Mouse (Mus musculus) liver, adult 2 months (tissue): ENCODE measurements around the gene 6430550D23Rik. TPM values are rescaled to one million over a fixed set of nuclear protein-coding genes. Genes with fewer than 3 reads are reported as not detected.

ENCODE experiments used
- DNase-seq: peaks from one replicate; pipeline ENCODE4 v3.0.0-alpha.2; 2011; ENCODE audit warnings: low read depth, low spot score; ENCODE audit errors: extremely low read depth
- H3K27ac ChIP-seq: fragments of 200-500 bp; replicated peaks from 2 replicates; pipeline ENCODE4 v1.5.1; 2012; ENCODE audit warnings: low read depth, mild to moderate bottlenecking, control low read depth, inconsistent platforms, low read length; ENCODE audit not compliant: insufficient read depth
- H3K27me3 ChIP-seq: fragments of 200-500 bp; 2 replicates; pipeline ENCODE4 v1.6.1; 2012; ENCODE audit warnings: mild to moderate bottlenecking, moderate library complexity, low read length, inconsistent platforms; ENCODE audit not compliant: control insufficient read depth, insufficient read depth
- H3K36me3 ChIP-seq: fragments of 200-500 bp; 2 replicates; pipeline ENCODE4 v1.6.1; 2012; ENCODE audit warnings: low read length, inconsistent platforms; ENCODE audit not compliant: control insufficient read depth, insufficient read depth
- H3K4me1 ChIP-seq: fragments of 200-500 bp; 2 replicates; pipeline ENCODE4 v1.6.1; 2011; ENCODE audit warnings: low read length; ENCODE audit not compliant: control insufficient read depth, insufficient read depth
- H3K4me3 ChIP-seq: fragments of 200-500 bp; 2 replicates; pipeline ENCODE4 v1.5.1; 2011; ENCODE audit warnings: low read depth, mild to moderate bottlenecking, control low read depth, low read length, moderate library complexity; ENCODE audit not compliant: insufficient read depth
- H3K79me2 ChIP-seq: fragments of 200-500 bp; 2 replicates; pipeline ENCODE4 v1.6.1; 2012; ENCODE audit warnings: inconsistent platforms, mild to moderate bottlenecking, low read length, moderate library complexity; ENCODE audit not compliant: control insufficient read depth, insufficient read depth
- H3K9ac ChIP-seq: fragments of 200-500 bp; 2 replicates; pipeline ENCODE4 v1.6.1; 2012; ENCODE audit warnings: low read depth, mild to moderate bottlenecking, control low read depth, inconsistent platforms, low read length
- CTCF ChIP-seq: fragments of 200-500 bp; IDR thresholded peaks from 2 replicates; pipeline ENCODE4 v1.5.1; 2011; ENCODE audit warnings: low read depth, low read length, control low read depth
- POLR2A ChIP-seq: fragments of 200-500 bp; IDR thresholded peaks from 2 replicates; pipeline ENCODE4 v1.6.1; 2011; ENCODE audit warnings: low read length, control low read depth; ENCODE audit not compliant: insufficient read depth; ENCODE audit errors: extremely low read depth
- WGBS: fragments of 180-500 bp; shearing (Covaris S2); methylation state at CpG from one replicate; pipeline ENCODE4 v1.1.7; 2018; 5-methylcytosine and 5-hydroxymethylcytosine counted together
- polyA plus RNA-seq: library from polyadenylated mRNA; depleted of rRNA; stranded (reverse); fragments of >200 nt; gene quantifications from 2 replicates; pipeline ENCODE4 v1.2.3, GENCODE M21; 2012
- total RNA-seq: library from RNA; depleted of rRNA; stranded (reverse); fragments of >200 nt; gene quantifications from 2 replicates; pipeline ENCODE4 v1.2.3, GENCODE M21; 2014

The 6430550D23Rik gene
- total and polyA plus RNA-seq, 2 experiments: 3.5 to 3.9 TPM

DNA sequence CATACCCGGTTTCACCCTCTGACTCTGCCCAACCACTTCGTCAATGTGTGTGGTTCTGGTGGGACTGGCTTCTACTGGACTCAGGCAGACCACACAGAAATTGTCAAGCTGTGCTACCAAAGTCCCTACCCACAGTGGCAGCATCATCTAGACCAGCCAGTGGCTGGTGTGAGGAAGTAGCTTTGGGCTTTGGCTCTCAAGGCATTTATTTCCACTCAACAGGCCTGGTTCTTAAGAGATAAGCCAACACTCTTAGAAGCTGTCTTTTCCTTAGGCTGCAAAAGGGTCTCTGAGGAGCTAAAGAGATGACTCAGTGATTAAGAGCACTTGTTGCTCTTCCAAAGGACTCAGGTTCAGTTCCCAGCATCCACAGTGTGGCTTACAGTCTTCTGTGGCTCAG is 14.0 kb upstream of the 6430550D23Rik start:
- Histone ChIP-seq H3K4me3 (no peak overlapping the region), H3K27me3 (no peaks in the 10 kb centered on the region), H3K9ac (no peak overlapping the region), H3K4me1 (no peaks in the 10 kb centered on the region), H3K27ac (no peak overlapping the region), H3K79me2 (no peaks in the 10 kb centered on the region), H3K36me3 (peaks cover 2% of the 10 kb centered on the region; the same call in 1 of the 2 replicates)
- TF ChIP-seq CTCF: no peak
- no peak for TF ChIP-seq POLR2A
- 80% methylated on average over 2 of the region's 2 CpGs for WGBS
- no peak for DNase-seq

DNA sequence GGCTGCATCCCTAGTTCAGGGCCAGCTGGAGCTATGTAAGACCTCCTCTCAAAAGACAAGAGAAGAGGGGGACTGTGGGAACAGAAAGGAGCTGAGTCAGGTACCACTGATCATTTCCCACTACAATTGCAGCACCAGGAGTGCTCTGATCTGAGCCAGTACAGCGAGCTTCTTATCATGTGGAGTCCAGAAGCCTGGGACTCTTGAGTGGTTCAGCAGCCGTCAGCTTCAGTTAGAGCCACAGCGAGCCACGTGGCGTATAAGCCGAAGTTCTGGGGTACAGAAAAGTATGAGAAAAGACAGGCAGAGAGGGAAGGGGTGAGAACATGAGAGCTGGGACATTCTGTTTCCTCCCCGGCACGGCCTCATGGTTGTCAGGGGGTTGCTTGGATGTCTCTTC is 13.4 kb upstream of the 6430550D23Rik start:
- 92% methylated on average over 8 of the region's 8 CpGs for WGBS

DNA sequence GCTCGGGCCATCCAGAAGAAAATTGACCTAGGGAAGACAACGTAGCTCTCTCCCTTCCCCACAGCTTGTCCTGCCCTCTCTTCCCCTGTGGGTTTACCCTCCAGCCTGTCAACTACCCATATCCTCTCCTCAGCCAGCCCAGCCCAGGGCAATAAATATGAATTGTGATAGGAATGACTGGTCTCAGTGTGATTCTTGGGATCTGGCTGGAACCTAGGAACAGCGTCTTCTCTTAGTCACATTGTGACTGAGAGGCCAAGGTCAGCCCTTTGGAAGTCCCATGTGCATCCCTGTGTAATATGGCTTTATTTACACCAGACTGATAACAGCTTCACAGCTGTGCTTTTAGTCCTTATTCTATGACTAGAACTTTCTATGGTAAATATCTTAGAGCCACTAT is 10.3 kb upstream of the 6430550D23Rik start:
- no peaks in the 10 kb centered on the region for H3K79me2 ChIP-seq
- no peaks in the 10 kb centered on the region for H3K4me1 ChIP-seq
- H3K36me3 ChIP-seq: peaks cover 15% of the 10 kb centered on the region; the same call in 1 of the 2 replicates
- no peak overlapping the region for H3K9ac ChIP-seq
- H3K4me3 ChIP-seq: no peak overlapping the region
- H3K27me3 ChIP-seq: no peaks in the 10 kb centered on the region
- 80% methylated on average over 3 of the region's 3 CpGs for WGBS
- no peak for DNase-seq
- H3K27ac ChIP-seq: no peak overlapping the region
- no peak for TF ChIP-seq POLR2A
- no peak for TF ChIP-seq CTCF

More for the DNA sequence above, 13.4 kb upstream of the 6430550D23Rik start:
- Histone ChIP-seq H3K79me2 (no peaks in the 10 kb centered on the region), H3K4me3 (no peak overlapping the region), H3K27me3 (no peaks in the 10 kb centered on the region), H3K9ac (no peak overlapping the region), H3K4me1 (no peaks in the 10 kb centered on the region), H3K27ac (no peak overlapping the region), H3K36me3 (peaks cover 3% of the 10 kb centered on the region; the same call in 1 of the 2 replicates)
- no peak for DNase-seq
- no peak for TF ChIP-seq CTCF
- TF ChIP-seq POLR2A: no peak

DNA sequence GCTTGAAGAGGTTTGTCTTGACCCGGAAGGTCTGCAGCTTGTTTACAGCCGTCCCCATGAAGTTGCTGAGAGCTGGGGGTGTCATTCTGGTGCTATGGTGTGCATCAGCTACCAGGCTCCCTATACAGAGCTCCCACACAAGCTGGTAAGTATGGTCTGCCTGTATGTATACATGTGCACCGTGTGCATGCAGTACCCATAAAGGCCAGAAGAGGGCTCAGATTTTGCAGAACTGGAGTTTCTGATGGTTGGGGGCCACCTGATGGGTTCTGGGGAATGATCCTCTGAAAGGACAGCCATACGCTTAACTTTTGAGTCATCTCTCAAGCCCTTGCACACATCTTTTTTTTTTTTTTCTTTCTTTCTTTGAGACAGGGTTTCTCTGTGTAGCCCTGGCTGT is 2.4 kb downstream of the 6430550D23Rik start:
- TF ChIP-seq CTCF (0 out of 2 replicates have a peak, but pooled peaks have one; percentile 5), POLR2A (no peak)
- H3K4me3 ChIP-seq: no peak overlapping the region
- no peak overlapping the region for H3K9ac ChIP-seq
- no peaks in the 10 kb centered on the region for H3K27me3 ChIP-seq
- H3K79me2 ChIP-seq: no peaks in the 10 kb centered on the region
- no peaks in the 10 kb centered on the region; the same call in 1 of the 2 replicates for H3K36me3 ChIP-seq
- H3K4me1 ChIP-seq: no peaks in the 10 kb centered on the region; the same call in none of the 2 replicates
- WGBS: 95% methylated on average over 4 of the region's 4 CpGs
- no peak overlapping the region for H3K27ac ChIP-seq
- DNase-seq: no peak

DNA sequence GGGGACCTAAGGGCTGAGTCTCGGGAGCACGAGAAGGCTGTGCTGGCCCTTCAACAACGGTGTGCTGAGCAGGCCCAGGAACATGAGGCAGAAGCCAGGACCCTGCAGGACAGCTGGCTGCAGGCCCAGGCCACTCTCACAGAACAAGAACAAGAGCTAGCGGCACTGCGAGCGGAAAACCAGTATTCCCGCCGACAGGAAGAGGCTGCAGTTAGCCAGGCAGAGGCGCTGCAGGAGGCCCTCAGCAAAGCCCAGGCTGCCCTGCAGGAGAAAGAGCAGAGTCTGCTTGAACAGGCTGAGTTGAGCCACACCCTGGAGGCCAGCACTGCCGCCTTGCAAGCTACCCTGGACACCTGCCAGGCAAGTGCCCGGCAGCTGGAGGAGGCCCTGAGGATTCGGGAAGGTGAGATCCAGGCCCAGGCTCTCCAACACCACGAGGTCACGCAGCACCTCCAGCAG is 15.9 kb downstream of the 6430550D23Rik start:
- WGBS: 84% methylated on average over 14 of the region's 14 CpGs
- H3K9ac ChIP-seq: no peak overlapping the region
- H3K4me1 ChIP-seq: no peaks in the 10 kb centered on the region
- no peak overlapping the region for H3K4me3 ChIP-seq
- no peak overlapping the region for H3K27ac ChIP-seq
- no peak for TF ChIP-seq CTCF
- TF ChIP-seq POLR2A: no peak
- H3K36me3 ChIP-seq: peaks cover 5% of the 10 kb centered on the region; the same call in 1 of the 2 replicates
- no peak for DNase-seq
- H3K27me3 ChIP-seq: no peaks in the 10 kb centered on the region
- H3K79me2 ChIP-seq: no peaks in the 10 kb centered on the region

DNA sequence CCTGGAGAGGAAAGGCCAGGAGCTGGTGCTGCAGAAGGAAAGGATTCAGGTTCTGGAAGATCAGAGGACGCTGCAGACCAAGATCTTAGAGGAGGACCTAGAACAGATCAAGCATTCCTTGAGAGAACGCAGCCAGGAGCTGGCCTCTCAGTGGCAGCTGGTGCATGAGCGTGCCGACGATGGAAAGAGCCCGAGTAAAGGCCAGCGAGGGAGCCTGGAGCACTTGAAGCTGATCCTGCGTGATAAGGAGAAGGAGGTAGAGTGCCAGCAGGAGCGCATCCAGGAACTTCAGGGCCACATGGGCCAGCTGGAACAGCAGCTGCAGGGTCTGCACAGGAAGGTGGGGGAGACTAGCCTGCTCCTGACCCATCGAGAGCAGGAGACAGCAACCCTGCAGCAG is 16.6 kb downstream of the 6430550D23Rik start:
- no peak overlapping the region for H3K9ac ChIP-seq
- peaks cover 5% of the 10 kb centered on the region; the same call in 1 of the 2 replicates for H3K36me3 ChIP-seq
- no peak overlapping the region for H3K27ac ChIP-seq
- no peak overlapping the region for H3K4me3 ChIP-seq
- H3K79me2 ChIP-seq: no peaks in the 10 kb centered on the region
- H3K4me1 ChIP-seq: no peaks in the 10 kb centered on the region
- DNase-seq: no peak
- WGBS: 92% methylated on average over 10 of the region's 10 CpGs
- TF ChIP-seq CTCF (no peak), POLR2A (no peak)
- no peaks in the 10 kb centered on the region for H3K27me3 ChIP-seq
